Mouse (Mus musculus) midbrain, embryonic 11.5 days (tissue): ENCODE data around the gene Exosc10. TPM values are rescaled to one million over a fixed set of nuclear protein-coding genes. Genes with fewer than 3 reads are reported as not detected.

Experiments
- ATAC-seq: fragments of 200-750 bp; cut with Nextera tagmentation; 2 replicates; pipeline ENCODE4 v1.8.0; 2017; ENCODE audit warnings: moderate TSS enrichment, moderate library complexity; ENCODE audit not compliant: low FRiP score
- DNase-seq: peaks from one replicate; pipeline ENCODE4 v3.0.0; 2015; ENCODE audit warnings: low spot score; ENCODE audit errors: missing footprints
- H3K27ac ChIP-seq: fragments of 300-500 bp; sonication (generic); 2 replicates; pipeline ENCODE4 v1.5.1; 2014; ENCODE audit warnings: low read depth, low read length
- H3K27me3 ChIP-seq: fragments of 300-500 bp; sonication (generic); 2 replicates; pipeline ENCODE4 v1.6.1; 2014; ENCODE audit warnings: mild to moderate bottlenecking, low read length, moderate library complexity, mixed read lengths; ENCODE audit not compliant: control insufficient read depth, insufficient read depth
- H3K36me3 ChIP-seq: fragments of 300-500 bp; sonication (generic); 2 replicates; pipeline ENCODE4 v1.6.1; 2014; ENCODE audit warnings: mild to moderate bottlenecking, low read length, moderate library complexity, mixed read lengths; ENCODE audit not compliant: control insufficient read depth, insufficient read depth
- H3K4me1 ChIP-seq: fragments of 300-500 bp; sonication (generic); 2 replicates; pipeline ENCODE4 v1.6.1; 2014; ENCODE audit warnings: low read length; ENCODE audit not compliant: control insufficient read depth, insufficient read depth
- H3K4me2 ChIP-seq: fragments of 300-500 bp; sonication (generic); 2 replicates; pipeline ENCODE4 v1.6.1; 2014; ENCODE audit warnings: mild to moderate bottlenecking, moderate library complexity
- H3K4me3 ChIP-seq: fragments of 300-500 bp; sonication (generic); 2 replicates; pipeline ENCODE4 v1.5.1; 2014; ENCODE audit warnings: low read depth, low read length
- H3K9ac ChIP-seq: fragments of 300-500 bp; sonication (generic); 2 replicates; pipeline ENCODE4 v1.6.1; 2014; ENCODE audit warnings: low read length
- H3K9me3 ChIP-seq: fragments of 300-500 bp; sonication (generic); 2 replicates; pipeline ENCODE4 v1.6.1; 2016; ENCODE audit warnings: low read length; ENCODE audit not compliant: control insufficient read depth
- WGBS: fragments of 180-500 bp; shearing (Covaris S2); extraction: QIAGEN DNeasy Blood & Tissue Kit; methylation state at CpG from one replicate; pipeline ENCODE4 v1.1.7; 2014; 5-methylcytosine and 5-hydroxymethylcytosine counted together
- polyA plus RNA-seq: library from polyadenylated mRNA; unstranded; fragments of >200 nt; fragmentation: Nextera tagmentation; extraction: Ambion mirVana; gene quantifications from 2 replicates; pipeline ENCODE4 v1.2.1, GENCODE M21; 2014

Exosc10 gene
- polyA plus RNA-seq, 1 experiment from 2014 or later, result 101 TPM

GRCm38 (mm10) chr4:148625756-148626622 lies 67.8 kb downstream of the Exosc10 start:
- Histone ChIP-seq H3K4me1 (0 out of 2 replicates have a peak, but pooled peaks cover 5% of the 10 kb centered on the region), H3K9ac (peak overlapping the region; percentile 100), H3K27ac (peak overlapping the region; percentile 85), H3K36me3 (peaks cover 25% of the 10 kb centered on the region), H3K9me3 (no peaks in the 10 kb centered on the region), H3K4me3 (peak overlapping the region; percentile 99), H3K4me2 (peak overlapping the region; percentile 63), H3K27me3 (no peaks in the 10 kb centered on the region)
- no peak for DNase-seq
- 1% methylated on average over 57 of the region's 57 CpGs for WGBS
- no peak; the same call in none of the 2 replicates for ATAC-seq

GRCm38 (mm10) chr4:148626623-148627185 lies 68.5 kb downstream of the Exosc10 start, which contains the start of gene Tardbp:
TSS of gene Tardbp (minus strand) at chr4:148627019.
- Histone ChIP-seq H3K9me3 (no peaks in the 10 kb centered on the region), H3K4me2 (peak within 1 kb of the TSS; percentile 63), H3K27ac (peak within 1 kb of the TSS; percentile 85), H3K4me1 (0 out of 2 replicates have a peak, but pooled peaks cover 5% of the 10 kb centered on the region), H3K36me3 (peaks cover 21% of the 10 kb centered on the region), H3K27me3 (no peaks in the 10 kb centered on the region), H3K9ac (peak within 1 kb of the TSS; percentile 100), H3K4me3 (peak within 1 kb of the TSS; percentile 99)
- WGBS, result under 1% methylated on average over 51 of the region's 51 CpGs
- DNase-seq (peak; percentile 100), ATAC-seq (peak; percentile 96)

GRCm38 (mm10) chr4:148627246-148627645 lies 69.0 kb downstream of the Exosc10 start:
- ATAC-seq, result peak; percentile 54
- Histone ChIP-seq H3K4me2 (peak overlapping the region; percentile 63), H3K4me1 (0 out of 2 replicates have a peak, but pooled peaks cover 5% of the 10 kb centered on the region), H3K27me3 (no peaks in the 10 kb centered on the region), H3K27ac (no peak overlapping the region), H3K9ac (peak overlapping the region; percentile 100; the same call in 1 of the 2 replicates), H3K4me3 (peak overlapping the region; percentile 99), H3K9me3 (no peaks in the 10 kb centered on the region), H3K36me3 (peaks cover 16% of the 10 kb centered on the region; the same call in 1 of the 2 replicates)
- DNase-seq, result no peak
- WGBS, result 61% methylated on average over 3 of the region's 3 CpGs

Other genes with a start within 250 kb of the Exosc10 start
- gene Ubiad1, start 113.7 kb upstream of the Exosc10 start, polyA plus RNA-seq, result 15.5 and 15.8 TPM in 2 replicates
- gene Mtor, start 109.8 kb upstream of the Exosc10 start, polyA plus RNA-seq, result 30.5 and 30.9 TPM in 2 replicates
- 0.14 and 0.22 TPM in 2 replicates for gene Angptl7, start 58.0 kb upstream of the Exosc10 start, polyA plus RNA-seq
- 146 and 163 TPM in 2 replicates for gene Srm, start 33.1 kb downstream of the Exosc10 start, polyA plus RNA-seq
- gene Masp2, start 44.1 kb downstream of the Exosc10 start, polyA plus RNA-seq, result 0.25 TPM in 1 of 2 replicates, not detected in the other
- 216 and 221 TPM in 2 replicates for gene Tardbp, start 68.6 kb downstream of the Exosc10 start, polyA plus RNA-seq
- gene Gm572, start 84.9 kb downstream of the Exosc10 start, polyA plus RNA-seq, result not detected in 2 replicates
- gene Casz1, start 246.0 kb downstream of the Exosc10 start, polyA plus RNA-seq, result 1.6 TPM in 2 replicates